Mouse (Mus musculus) T-helper 2 cell (primary cell): ENCODE results near the gene Tnrc6a.
"Not testable (repeated sequence)": the region's sequence is repeated elsewhere in the genome, so short reads cannot be mapped to it uniquely, and the experiment has no call there.

Experiments
- in situ Hi-C: fragments of 300-600 bp; cut with MboI, MseI; formaldehyde crosslinking; loops from one replicate; pipeline ENCODE4 v1.15.1; 2025; ENCODE audit warnings: high pct_unique_total_duplicates

Tnrc6a gene

GRCm38 (mm10) chr7:123123665-123124298 is at the start of gene Tnrc6a:
Gene Tnrc6a (plus strand): TSS chr7:123123885.
- in situ Hi-C loops: no loop called here

GRCm38 (mm10) chr7:123082236-123082635 is 41.4 kb upstream of the Tnrc6a start:
- in situ Hi-C loops: no loop called here

- in situ Hi-C loops: no loop called here
These were observed 40.1 kb upstream of the Tnrc6a start for GRCm38 (mm10) chr7:123083441-123084123.

GRCm38 (mm10) chr7:123084180-123084691 is 39.4 kb upstream of the Tnrc6a start:
- in situ Hi-C loops: no loop called here

- in situ Hi-C loops: no loop called here
These were observed 39.0 kb upstream of the Tnrc6a start for GRCm38 (mm10) chr7:123084708-123085107.

GRCm38 (mm10) chr7:123088920-123089319 is 34.8 kb upstream of the Tnrc6a start:
- in situ Hi-C loops: no loop called here

- in situ Hi-C loops: no loop called here
These were observed 27.2 kb upstream of the Tnrc6a start for GRCm38 (mm10) chr7:123096344-123097120.

- in situ Hi-C loops: no loop called here
These were observed 25.6 kb upstream of the Tnrc6a start for GRCm38 (mm10) chr7:123097891-123098750.

- in situ Hi-C loops: no loop called here
These were observed 22.4 kb upstream of the Tnrc6a start for GRCm38 (mm10) chr7:123101295-123101694.

GRCm38 (mm10) chr7:123105381-123105780 is 18.3 kb upstream of the Tnrc6a start:
- in situ Hi-C loops: not testable (repeated sequence)

- in situ Hi-C loops: no loop called here
These were observed 17.8 kb upstream of the Tnrc6a start for GRCm38 (mm10) chr7:123105906-123106305.

GRCm38 (mm10) chr7:123106326-123106725 is 17.4 kb upstream of the Tnrc6a start:
- in situ Hi-C loops: no loop called here

- in situ Hi-C loops: no loop called here
These were observed 15.3 kb upstream of the Tnrc6a start for GRCm38 (mm10) chr7:123108058-123109055.

- in situ Hi-C loops: no loop called here
These were observed 14.2 kb upstream of the Tnrc6a start for GRCm38 (mm10) chr7:123109361-123110000.

GRCm38 (mm10) chr7:123110135-123110534 is 13.6 kb upstream of the Tnrc6a start:
- in situ Hi-C loops: no loop called here

- in situ Hi-C loops: no loop called here
These were observed 10.1 kb upstream of the Tnrc6a start for GRCm38 (mm10) chr7:123113590-123113989.

GRCm38 (mm10) chr7:123116799-123117198 is 6.9 kb upstream of the Tnrc6a start:
- in situ Hi-C loops: no loop called here

- in situ Hi-C loops: no loop called here
These were observed 6.5 kb upstream of the Tnrc6a start for GRCm38 (mm10) chr7:123117209-123117608.

- in situ Hi-C loops: no loop called here
These were observed 3.2 kb upstream of the Tnrc6a start for GRCm38 (mm10) chr7:123120516-123120915.

GRCm38 (mm10) chr7:123124299-123124716 is 623 bp downstream of the Tnrc6a start:
- in situ Hi-C loops: no loop called here
